Mouse (Mus musculus): ENCODE results near the gene Cyp27a1. TPM values are rescaled to one million over a fixed set of nuclear protein-coding genes. Genes with fewer than 3 reads are reported as not detected.

Gene Cyp27a1
- polyA plus RNA-seq, 1 experiment from 2014 or later, result 3.3 TPM

DNA sequence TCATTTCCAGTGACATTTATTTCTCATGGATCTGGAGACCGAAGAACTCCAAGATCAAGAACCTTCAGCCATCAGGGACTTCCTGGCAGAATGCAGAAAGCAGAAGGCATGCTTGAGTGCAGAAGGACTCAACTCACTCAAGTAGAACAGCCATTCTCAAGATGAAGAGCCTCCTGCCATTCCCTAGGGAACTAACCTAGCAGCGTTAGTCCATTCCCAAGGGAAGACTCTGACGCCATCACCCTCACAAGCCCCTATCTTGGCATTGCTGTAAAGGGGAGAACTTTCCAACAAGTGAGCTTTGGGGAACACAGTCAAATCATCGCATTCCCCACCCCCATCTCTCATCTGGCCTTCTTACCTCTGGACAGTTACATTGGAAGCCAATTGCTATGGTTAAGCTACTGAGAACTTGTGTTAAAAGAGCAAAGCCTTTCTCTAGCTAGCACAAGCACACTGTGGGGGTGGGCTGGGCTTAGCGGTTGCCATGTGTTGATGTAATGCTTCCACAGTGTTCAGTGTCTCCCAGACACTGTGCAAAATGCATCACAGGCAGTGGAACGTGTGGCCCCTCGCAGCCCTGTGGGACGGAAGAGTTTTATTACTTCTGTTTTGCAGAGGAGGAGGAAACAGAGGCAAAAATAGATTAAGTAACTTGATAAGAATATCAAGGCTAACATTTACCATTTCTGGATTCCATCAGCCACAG is 40.0 kb downstream of the Cyp27a1 start:
- Histone ChIP-seq H3K4me3 (replicated peaks) (no peak overlapping the region), H3K36me3 (replicated peaks) (no peaks in the 10 kb centered on the region), H3K4me2 (no peak overlapping the region), H3K9ac (no peak overlapping the region), H3K27me3 (peaks cover 20% of the 10 kb centered on the region), H3K4me1 (peaks cover 3% of the 10 kb centered on the region; the same call in 1 of the 2 replicates), H3K9me3 (no peaks in the 10 kb centered on the region), H3K27ac (no peak overlapping the region)
- 90% methylated on average over 8 of the region's 8 CpGs for whole genome bisulfite sequencing
- ATAC-seq (ENCODE audit: low FRiP score), result no peak

DNA sequence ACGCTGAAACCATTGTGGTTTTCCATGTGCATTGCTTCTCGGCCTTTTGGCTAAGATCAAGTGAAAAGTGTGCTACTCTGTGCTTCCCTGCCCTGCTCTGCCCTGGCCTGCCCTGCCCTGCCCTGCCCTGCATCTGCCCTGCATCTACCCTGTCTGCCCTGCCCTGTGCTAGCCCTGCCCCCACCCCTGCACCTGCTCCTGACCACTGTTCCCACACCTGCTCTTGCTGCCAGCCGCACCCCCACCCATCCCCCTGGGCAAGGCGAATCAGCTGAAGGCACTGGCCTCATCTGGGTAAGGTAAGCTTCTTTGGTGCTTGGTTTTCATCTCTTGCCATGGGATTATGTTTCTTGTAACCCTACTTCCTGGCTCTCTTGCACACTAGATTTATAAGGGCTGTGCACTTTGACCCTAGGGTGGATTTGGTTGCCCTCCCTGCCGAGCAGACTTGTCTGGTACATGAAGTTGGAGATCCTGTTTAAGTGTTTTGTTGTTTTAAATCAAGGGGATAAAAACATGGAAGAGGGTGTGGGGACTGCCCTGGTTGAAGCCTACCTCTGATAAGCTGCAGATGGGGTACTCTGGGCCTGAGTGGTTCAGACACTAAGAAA is 40.9 kb downstream of the Cyp27a1 start:
- no peak overlapping the region for H3K4me2 ChIP-seq
- ATAC-seq (ENCODE audit: low FRiP score), result no peak
- no peaks in the 10 kb centered on the region for H3K4me1 ChIP-seq
- no peak overlapping the region for H3K27ac ChIP-seq
- WGBS, result 72% methylated on average over 5 of the region's 5 CpGs
- peaks cover 19% of the 10 kb centered on the region for H3K27me3 ChIP-seq
- H3K4me3 ChIP-seq (replicated peaks), result no peak overlapping the region
- no peaks in the 10 kb centered on the region for H3K9me3 ChIP-seq
- no peaks in the 10 kb centered on the region for H3K36me3 ChIP-seq (replicated peaks)
- no peak overlapping the region for H3K9ac ChIP-seq

DNA sequence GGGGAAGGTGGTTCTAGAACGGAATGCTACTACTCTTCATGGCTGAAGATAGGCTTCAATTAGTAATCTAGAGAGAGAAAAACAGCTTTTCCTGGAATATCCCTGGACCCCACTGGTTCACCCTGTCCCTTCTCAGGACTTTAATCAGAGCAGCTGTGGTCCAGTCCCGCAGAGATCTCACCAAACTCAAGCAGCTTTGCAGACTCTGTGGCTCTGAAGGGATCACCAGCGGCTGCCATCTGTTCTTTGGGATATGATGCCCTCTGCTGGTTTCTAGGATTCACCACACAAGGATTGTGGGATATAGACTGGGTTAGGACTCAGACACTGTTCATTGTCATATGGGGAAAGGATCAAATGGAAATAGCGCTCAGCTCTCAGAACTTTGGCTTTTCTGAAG is 46.4 kb downstream of the Cyp27a1 start:
- Histone ChIP-seq H3K36me3 (replicated peaks) (no peaks in the 10 kb centered on the region), H3K27ac (no peak overlapping the region), H3K4me3 (replicated peaks) (no peak overlapping the region), H3K27me3 (peaks cover 43% of the 10 kb centered on the region), H3K4me1 (no peaks in the 10 kb centered on the region), H3K9ac (no peak overlapping the region), H3K4me2 (no peak overlapping the region), H3K9me3 (no peaks in the 10 kb centered on the region)
- no peak for ATAC-seq (ENCODE audit: low FRiP score)
- 26% methylated on average over 4 of the region's 4 CpGs for WGBS

GRCm38 (mm10) chr1:74763081-74763480 is 49.7 kb downstream of the Cyp27a1 start:
- no peak overlapping the region for H3K27ac ChIP-seq
- 4% methylated on average over 6 of the region's 6 CpGs for WGBS
- H3K36me3 ChIP-seq (replicated peaks), result no peaks in the 10 kb centered on the region
- peaks cover 67% of the 10 kb centered on the region for H3K27me3 ChIP-seq
- no peaks in the 10 kb centered on the region for H3K9me3 ChIP-seq
- no peak overlapping the region for H3K4me3 ChIP-seq (replicated peaks)
- H3K4me2 ChIP-seq, result no peak overlapping the region
- no peak for ATAC-seq (ENCODE audit: low FRiP score)
- H3K9ac ChIP-seq, result no peak overlapping the region
- H3K4me1 ChIP-seq, result no peaks in the 10 kb centered on the region

- WGBS, result under 1% methylated on average over 35 of the region's 35 CpGs
- peaks cover 34% of the 10 kb centered on the region for H3K4me1 ChIP-seq
These were observed 57.5 kb downstream of the Cyp27a1 start for GRCm38 (mm10) chr1:74770727-74771466.

DNA sequence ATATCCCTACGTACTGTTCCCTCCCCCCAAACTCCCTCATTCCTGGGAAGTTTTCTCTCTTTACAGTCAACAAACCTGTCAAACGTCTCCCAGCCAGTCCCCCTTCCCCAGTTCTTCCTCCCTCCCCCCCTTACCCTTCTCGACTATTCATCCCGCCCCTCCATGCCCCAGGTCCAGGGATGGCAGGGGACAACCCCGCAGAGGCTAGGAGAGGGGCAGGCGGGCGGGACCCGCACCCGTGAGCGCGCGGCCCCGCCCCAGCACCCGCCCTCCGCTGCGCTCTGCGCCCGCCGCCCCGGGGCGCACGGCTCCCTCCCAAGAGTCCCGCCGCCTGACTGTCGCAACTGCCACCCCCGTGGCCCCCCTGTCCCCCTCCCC is 58.1 kb downstream of the Cyp27a1 start:
- Histone ChIP-seq H3K9ac (peak overlapping the region; percentile 55), H3K27ac (no peak overlapping the region), H3K27me3 (peaks cover 100% of the 10 kb centered on the region), H3K9me3 (no peaks in the 10 kb centered on the region), H3K4me2 (peak overlapping the region; percentile 90), H3K4me1 (peaks cover 34% of the 10 kb centered on the region), H3K4me3 (replicated peaks) (peak overlapping the region; percentile 51), H3K36me3 (replicated peaks) (no peaks in the 10 kb centered on the region)
- ATAC-seq (ENCODE audit: low FRiP score), result no peak
- WGBS, result under 1% methylated on average over 26 of the region's 26 CpGs

More at GRCm38 (mm10) chr1:74770727-74771466, 57.5 kb downstream of the Cyp27a1 start:
- Histone ChIP-seq H3K4me3 (replicated peaks) (peak overlapping the region; percentile 51), H3K9me3 (no peaks in the 10 kb centered on the region), H3K36me3 (replicated peaks) (no peaks in the 10 kb centered on the region), H3K4me2 (peak overlapping the region; percentile 90), H3K9ac (peak overlapping the region; percentile 55; the same call in 1 of the 2 replicates), H3K27me3 (peaks cover 99% of the 10 kb centered on the region), H3K27ac (no peak overlapping the region)
- no peak for ATAC-seq (ENCODE audit: low FRiP score)

DNA sequence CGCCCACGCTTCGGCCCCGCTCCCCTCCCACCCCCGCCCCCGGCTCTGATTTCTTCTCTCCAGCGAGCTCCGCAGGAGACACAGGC is 58.3 kb downstream of the Cyp27a1 start, which contains the start of gene Wnt6:
TSS of gene Wnt6 (plus strand) at position 48 of the 86 bp plus-strand sequence.
- Histone ChIP-seq H3K36me3 (replicated peaks) (no peaks in the 10 kb centered on the region), H3K4me2 (peak within 1 kb of the TSS; percentile 90), H3K27ac (no peak within 1 kb of the TSS), H3K4me1 (peaks cover 34% of the 10 kb centered on the region), H3K4me3 (replicated peaks) (peak within 1 kb of the TSS; percentile 51), H3K27me3 (peaks cover 100% of the 10 kb centered on the region), H3K9ac (peak within 1 kb of the TSS; percentile 55), H3K9me3 (no peaks in the 10 kb centered on the region)
- ATAC-seq (ENCODE audit: low FRiP score), result no peak
- 0% methylated on average over 8 of the region's 8 CpGs for WGBS

DNA sequence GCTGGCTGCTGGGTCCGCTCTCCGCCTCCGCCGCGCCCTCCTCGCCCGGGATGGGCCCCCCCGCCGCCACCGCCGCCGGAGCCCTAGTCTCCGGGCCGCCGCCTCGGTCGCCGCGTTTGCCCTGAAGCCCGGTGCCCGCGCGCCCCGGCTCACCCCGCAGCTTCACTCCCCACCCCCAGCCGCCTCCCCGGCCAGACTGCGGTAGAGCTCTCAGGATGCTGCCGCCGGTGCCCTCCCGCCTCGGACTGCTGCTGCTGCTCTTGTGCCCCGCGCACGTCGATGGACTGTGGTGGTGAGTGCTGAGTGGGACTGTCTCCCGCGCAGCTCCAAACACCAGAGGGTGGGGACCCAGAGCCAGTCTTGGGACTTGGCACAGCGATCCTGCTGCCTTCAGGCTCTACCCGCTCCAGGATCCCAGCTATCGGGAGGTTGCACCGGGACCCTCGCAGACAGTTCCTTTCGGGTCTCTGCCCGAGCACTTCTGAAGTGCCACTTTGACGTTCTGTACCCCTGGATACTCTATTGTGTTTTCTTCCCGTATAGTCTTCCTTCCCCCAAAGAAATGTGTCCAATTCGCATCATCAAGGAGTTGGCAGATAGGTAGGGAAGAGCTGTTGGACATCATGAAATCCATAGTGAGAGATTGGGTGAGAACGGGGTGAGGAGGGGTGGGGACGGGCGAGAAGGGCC is 58.7 kb downstream of the Cyp27a1 start:
- H3K36me3 ChIP-seq (replicated peaks), result no peaks in the 10 kb centered on the region
- H3K4me3 ChIP-seq (replicated peaks), result peak overlapping the region; percentile 51
- peak overlapping the region; percentile 90 for H3K4me2 ChIP-seq
- no peak overlapping the region for H3K27ac ChIP-seq
- under 1% methylated on average over 44 of the region's 51 CpGs for WGBS
- ATAC-seq (ENCODE audit: low FRiP score), result no peak
- H3K9ac ChIP-seq, result peak overlapping the region; percentile 55
- H3K4me1 ChIP-seq, result peaks cover 34% of the 10 kb centered on the region
- H3K27me3 ChIP-seq, result peaks cover 100% of the 10 kb centered on the region
- no peaks in the 10 kb centered on the region for H3K9me3 ChIP-seq

DNA sequence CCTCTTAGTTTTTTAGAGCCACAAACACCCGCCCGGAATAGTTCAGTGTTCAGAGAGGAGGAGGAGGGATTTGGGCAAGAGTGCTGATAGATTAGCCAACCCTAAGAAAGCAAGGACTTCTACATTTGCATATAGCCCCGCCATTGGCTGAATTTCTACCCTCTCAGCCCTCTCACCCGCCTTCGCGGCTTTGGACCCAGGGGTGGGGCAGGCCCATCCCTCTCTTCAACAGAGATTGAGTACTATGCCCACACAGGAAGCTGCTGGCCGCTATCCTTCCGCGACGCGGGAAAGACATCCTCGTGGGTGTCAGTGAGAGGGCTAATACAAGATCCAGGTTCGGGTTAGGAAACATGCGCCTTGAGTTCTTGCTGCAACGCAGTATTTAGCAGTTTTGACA is 59.8 kb downstream of the Cyp27a1 start:
- Histone ChIP-seq H3K9ac (no peak overlapping the region), H3K27me3 (peaks cover 99% of the 10 kb centered on the region), H3K36me3 (replicated peaks) (no peaks in the 10 kb centered on the region), H3K27ac (no peak overlapping the region), H3K9me3 (no peaks in the 10 kb centered on the region), H3K4me2 (peak overlapping the region; percentile 90), H3K4me1 (peaks cover 34% of the 10 kb centered on the region), H3K4me3 (replicated peaks) (peak overlapping the region; percentile 13; the same call in 1 of the 2 replicates)
- WGBS, result under 1% methylated on average over 15 of the region's 15 CpGs
- peak; percentile 82 for ATAC-seq (ENCODE audit: low FRiP score)

- WGBS, result 11% methylated on average over 7 of the region's 7 CpGs
- ATAC-seq (ENCODE audit: low FRiP score), result no peak
- peaks cover 34% of the 10 kb centered on the region for H3K4me1 ChIP-seq
- H3K27me3 ChIP-seq, result peaks cover 99% of the 10 kb centered on the region
- H3K27ac ChIP-seq, result no peak overlapping the region
- H3K9ac ChIP-seq, result no peak overlapping the region
- H3K36me3 ChIP-seq (replicated peaks), result no peaks in the 10 kb centered on the region
- H3K4me3 ChIP-seq (replicated peaks), result no peak overlapping the region
- no peaks in the 10 kb centered on the region for H3K9me3 ChIP-seq
- no peak overlapping the region for H3K4me2 ChIP-seq
These were observed 60.7 kb downstream of the Cyp27a1 start for GRCm38 (mm10) chr1:74774062-74774461.

DNA sequence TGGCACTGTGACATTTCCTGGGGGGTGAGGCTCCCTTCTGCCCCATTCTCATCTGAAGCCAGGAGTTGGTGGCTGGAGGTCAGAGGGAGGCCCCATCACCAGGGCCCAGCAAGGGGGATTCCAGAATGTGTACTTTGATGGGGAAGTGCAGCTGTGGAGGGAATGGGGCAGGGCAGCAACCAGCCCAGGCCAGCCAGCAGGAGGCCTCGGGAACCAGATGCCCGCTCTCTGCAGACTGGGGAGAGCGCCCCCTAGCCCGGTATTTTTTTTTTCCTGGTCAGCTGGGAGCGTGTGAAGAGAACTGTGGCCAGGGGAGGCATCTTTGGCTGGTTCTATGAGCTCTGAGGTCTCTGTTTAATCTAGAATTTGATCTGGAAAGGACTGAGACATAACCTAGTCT is 62.4 kb downstream of the Cyp27a1 start:
- no peak overlapping the region for H3K9ac ChIP-seq
- H3K27ac ChIP-seq, result no peak overlapping the region
- H3K36me3 ChIP-seq (replicated peaks), result no peaks in the 10 kb centered on the region
- H3K4me1 ChIP-seq, result peaks cover 26% of the 10 kb centered on the region
- ATAC-seq (ENCODE audit: low FRiP score), result no peak
- H3K27me3 ChIP-seq, result peaks cover 95% of the 10 kb centered on the region
- no peak overlapping the region for H3K4me2 ChIP-seq
- WGBS, result 4% methylated on average over 5 of the region's 5 CpGs
- H3K9me3 ChIP-seq, result no peaks in the 10 kb centered on the region
- H3K4me3 ChIP-seq (replicated peaks), result no peak overlapping the region

DNA sequence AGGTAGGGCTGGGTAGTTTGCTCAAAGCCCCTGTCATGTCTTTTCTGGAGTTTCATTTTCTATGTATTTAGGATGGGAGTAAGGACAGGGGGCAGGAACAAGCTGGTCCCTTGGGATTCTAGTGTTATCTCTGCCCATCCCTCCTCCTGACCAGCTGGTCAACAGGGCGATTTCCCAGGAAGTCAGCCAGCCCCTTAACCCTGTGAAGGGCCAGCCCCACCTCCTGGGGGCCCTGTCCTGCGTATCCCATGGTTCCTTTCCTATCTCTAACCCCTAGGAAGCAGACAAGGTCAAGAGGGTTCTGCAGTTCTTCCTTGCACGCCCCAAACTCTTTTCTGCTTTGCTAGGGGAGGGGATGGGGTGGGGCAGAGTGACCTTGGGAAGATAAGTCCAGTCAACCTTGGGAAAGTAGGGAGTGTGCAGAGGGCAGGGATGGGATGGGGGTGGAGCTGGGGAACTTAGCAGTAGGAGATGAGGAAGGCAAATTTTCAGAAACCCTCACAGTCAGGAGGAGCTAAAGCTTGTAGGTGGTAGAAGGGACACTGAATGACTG is 65.6 kb downstream of the Cyp27a1 start:
- 22% methylated on average over 3 of the region's 3 CpGs for WGBS
- H3K27me3 ChIP-seq, result peaks cover 95% of the 10 kb centered on the region
- peaks cover 7% of the 10 kb centered on the region for H3K4me1 ChIP-seq
- H3K27ac ChIP-seq, result no peak overlapping the region
- H3K9me3 ChIP-seq, result no peaks in the 10 kb centered on the region
- no peak for ATAC-seq (ENCODE audit: low FRiP score)
- H3K4me2 ChIP-seq, result no peak overlapping the region
- no peak overlapping the region for H3K4me3 ChIP-seq (replicated peaks)
- H3K36me3 ChIP-seq (replicated peaks), result no peaks in the 10 kb centered on the region
- H3K9ac ChIP-seq, result no peak overlapping the region
